Mouse (Mus musculus): ENCODE data around the gene Inpp4b.

Inpp4b gene

DNA sequence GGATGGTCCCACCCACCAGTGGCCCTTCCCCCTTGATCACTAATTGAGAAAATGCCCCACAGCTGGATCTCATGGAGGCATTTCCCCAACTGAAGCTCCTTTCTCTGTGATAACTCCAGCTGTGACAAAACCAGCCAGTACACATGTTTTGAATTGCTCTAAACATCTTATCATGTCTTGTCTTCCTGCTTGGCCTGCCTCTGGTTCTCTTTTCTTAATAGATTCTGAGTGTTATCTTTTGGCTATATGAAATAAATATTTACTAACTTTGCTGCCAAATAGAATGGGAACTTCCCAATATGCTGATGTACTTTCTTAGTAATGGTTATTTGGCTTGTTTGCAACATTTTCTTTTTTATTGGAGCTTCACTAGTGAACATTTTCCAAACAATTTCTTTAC lies 389.0 kb downstream of the Inpp4b start:
- no peak for DNase-seq (ENCODE audit: low spot score)

- no peak for DNase-seq (ENCODE audit: low spot score)
Observed at GRCm38 (mm10) chr8:81735655-81736054, 393.3 kb downstream of the Inpp4b start.

- DNase-seq (ENCODE audit: low spot score), result no peak
Observed at GRCm38 (mm10) chr8:81736103-81736502, 393.7 kb downstream of the Inpp4b start.

- no peak for DNase-seq (ENCODE audit: low spot score)
Observed at GRCm38 (mm10) chr8:81742588-81742987, 400.2 kb downstream of the Inpp4b start.

- no peak for DNase-seq (ENCODE audit: low spot score)
Observed at GRCm38 (mm10) chr8:81743040-81743439, 400.7 kb downstream of the Inpp4b start.

- DNase-seq (ENCODE audit: low spot score), result no peak
Observed at GRCm38 (mm10) chr8:81745439-81745838, 403.1 kb downstream of the Inpp4b start.

DNA sequence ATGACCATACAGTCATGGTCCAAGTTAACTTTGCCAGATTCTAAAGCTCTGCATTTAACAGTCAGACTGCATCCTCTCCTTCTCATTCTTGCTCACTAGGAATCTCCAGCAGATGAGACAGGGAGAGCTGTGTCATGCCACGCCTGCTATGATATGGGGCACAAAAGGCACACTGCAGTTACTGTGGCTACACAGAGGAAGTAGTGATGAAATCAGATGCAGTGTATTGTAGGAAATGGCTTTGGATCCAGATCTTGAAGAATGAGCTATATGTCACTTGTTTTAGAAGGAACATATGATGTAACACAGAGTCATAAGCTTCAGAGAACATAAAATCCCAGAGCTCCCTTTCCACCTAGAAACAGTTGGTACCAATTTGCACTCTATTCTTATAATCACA lies 408.8 kb downstream of the Inpp4b start:
- DNase-seq (ENCODE audit: low spot score), result no peak

DNA sequence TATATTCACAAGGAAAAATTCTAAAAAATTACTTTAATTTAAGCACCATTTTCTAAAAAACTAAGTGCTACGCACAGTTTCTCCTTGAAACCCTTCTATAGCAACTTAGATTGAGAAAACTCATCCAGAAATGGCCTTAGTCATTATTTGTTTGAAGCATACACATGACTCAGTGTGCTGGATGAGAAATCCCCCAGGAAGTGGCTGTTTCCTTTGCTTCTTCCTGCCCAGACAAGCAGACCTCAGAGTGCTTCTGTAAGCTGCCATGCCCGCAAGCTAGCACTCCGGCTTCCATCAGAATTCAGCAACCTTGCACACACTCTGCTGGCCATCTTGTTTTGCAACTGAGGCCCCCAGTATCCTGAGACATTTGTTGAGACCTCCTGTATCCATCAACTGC lies 414.3 kb downstream of the Inpp4b start:
- no peak for DNase-seq (ENCODE audit: low spot score)

- DNase-seq (ENCODE audit: low spot score), result no peak
Observed at GRCm38 (mm10) chr8:81757580-81758144, 415.3 kb downstream of the Inpp4b start.

GRCm38 (mm10) chr8:81761466-81761865 lies 419.1 kb downstream of the Inpp4b start:
- DNase-seq (ENCODE audit: low spot score), result no peak

GRCm38 (mm10) chr8:81766033-81766432 lies 423.7 kb downstream of the Inpp4b start:
- DNase-seq (ENCODE audit: low spot score), result no peak

- no peak for DNase-seq (ENCODE audit: low spot score)
Observed at GRCm38 (mm10) chr8:81767411-81768312, 425.3 kb downstream of the Inpp4b start.

DNA sequence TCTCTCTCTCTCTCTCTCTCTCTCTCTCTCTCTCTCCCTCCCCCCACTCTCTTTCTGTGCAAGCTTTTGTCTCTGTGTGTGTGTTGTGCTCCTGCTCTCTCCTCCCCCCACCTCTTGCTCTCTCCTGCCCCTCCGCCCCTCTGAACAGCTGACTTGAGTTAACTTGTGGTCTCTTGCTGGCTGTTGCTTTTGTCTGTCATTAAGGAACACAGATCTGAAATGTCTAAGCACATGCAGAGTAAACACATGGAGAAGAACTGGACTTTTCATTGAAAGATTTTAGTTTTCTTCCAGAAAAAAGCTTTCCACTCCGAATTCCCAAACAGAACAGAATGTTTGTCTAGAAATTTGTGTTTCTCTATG lies 425.9 kb downstream of the Inpp4b start:
- DNase-seq (ENCODE audit: low spot score), result no peak

GRCm38 (mm10) chr8:81768731-81769445 lies 426.5 kb downstream of the Inpp4b start:
- DNase-seq (ENCODE audit: low spot score), result no peak

DNA sequence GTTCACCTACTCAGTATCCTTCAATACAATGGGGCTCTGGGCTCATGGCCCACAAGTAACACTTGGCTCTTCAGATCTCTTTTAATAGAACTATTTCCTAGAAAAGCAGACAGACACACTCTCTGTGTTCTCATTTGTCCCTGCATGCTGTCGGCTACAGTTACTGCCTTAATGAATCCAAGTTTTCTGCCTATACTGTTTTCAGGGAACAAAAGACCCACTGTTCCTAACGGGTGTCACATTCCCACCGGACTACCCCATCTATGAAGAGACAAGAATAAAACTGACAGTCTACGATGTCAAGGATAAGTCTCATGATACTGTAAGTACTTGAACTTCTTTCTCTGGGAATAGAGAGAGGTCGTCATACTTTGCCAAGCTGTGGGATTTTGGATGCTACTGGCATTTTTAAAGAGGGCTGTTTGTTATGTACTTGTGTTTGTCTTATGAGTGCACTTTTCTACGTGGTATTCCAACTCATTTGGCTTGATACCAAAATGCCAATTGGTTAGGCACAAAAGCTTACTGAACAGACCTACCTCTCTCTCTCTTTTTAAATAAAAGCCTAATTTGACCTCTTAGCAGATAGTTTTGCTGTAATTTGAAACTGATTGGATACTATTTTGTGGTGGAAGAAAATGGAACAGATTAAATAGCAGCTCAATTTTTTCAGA lies 428.4 kb downstream of the Inpp4b start:
- no peak for DNase-seq (ENCODE audit: low spot score)

- DNase-seq (ENCODE audit: low spot score), result no peak
Observed at GRCm38 (mm10) chr8:81772855-81773254, 430.5 kb downstream of the Inpp4b start.

GRCm38 (mm10) chr8:81773305-81773965 lies 431.1 kb downstream of the Inpp4b start:
- DNase-seq (ENCODE audit: low spot score), result no peak

DNA sequence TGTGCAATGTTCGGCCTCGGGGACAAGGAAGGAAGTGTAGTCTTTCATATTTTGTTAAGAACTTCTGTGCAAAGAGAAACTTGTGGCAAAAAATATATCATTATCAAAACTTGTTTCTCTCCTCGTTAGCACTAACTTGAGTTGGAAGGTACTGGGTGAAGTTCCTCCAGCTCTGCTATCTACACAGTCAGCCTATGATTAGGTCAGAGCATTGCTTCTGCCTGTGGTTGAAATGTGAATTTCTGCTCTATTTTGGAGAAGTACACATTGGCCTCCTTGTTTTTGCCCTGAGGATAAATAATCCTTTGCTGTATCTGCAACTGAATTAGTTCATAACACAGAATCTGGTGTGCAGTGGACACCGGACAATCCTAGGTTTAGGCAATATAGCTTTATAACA lies 431.7 kb downstream of the Inpp4b start:
- DNase-seq (ENCODE audit: low spot score), result no peak

GRCm38 (mm10) chr8:81774454-81774853 lies 432.1 kb downstream of the Inpp4b start:
- no peak for DNase-seq (ENCODE audit: low spot score)

DNA sequence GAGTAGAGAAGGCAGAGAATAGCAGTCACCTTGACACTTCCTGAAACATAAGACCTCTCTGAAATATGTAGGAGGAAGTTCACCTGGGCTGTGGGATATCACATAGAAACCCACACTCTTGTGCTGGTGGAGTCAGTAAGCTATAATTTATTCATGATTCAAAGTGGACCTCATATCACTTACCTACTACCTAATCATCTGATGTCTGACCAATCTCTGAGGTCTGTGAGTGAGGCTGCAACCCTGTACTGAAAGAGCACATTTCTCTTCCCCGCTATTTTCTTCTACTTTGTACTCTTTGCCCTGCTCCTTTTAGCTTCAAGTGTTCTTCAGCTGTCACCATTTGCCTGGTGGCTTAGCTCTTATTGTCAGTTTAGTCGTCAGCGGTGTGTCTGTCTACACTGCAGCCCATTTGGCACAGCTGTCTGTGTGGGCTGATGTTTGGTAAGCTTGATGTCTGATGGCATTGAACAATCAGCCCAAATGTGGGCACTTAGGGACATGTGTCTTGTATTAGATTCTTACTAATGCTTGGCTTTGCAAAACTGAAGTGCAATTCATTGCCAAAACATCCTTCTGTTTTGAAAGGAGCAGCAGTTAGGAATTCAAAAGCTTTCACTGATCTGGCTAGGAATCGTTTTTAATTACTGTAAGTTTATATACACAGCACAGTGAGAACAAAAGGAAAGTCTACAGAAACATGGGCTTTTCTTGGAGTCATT lies 434.3 kb downstream of the Inpp4b start:
- no peak for DNase-seq (ENCODE audit: low spot score)

- no peak for DNase-seq (ENCODE audit: low spot score)
Observed at GRCm38 (mm10) chr8:81777704-81778103, 435.3 kb downstream of the Inpp4b start.
